Mouse (Mus musculus): ENCODE measurements around the gene Taar2. TPM values are rescaled to one million over a fixed set of nuclear protein-coding genes. Genes with fewer than 3 reads are reported as not detected.

Taar2 gene
- polyA plus RNA-seq (2014; fragmentation: Nextera tagmentation; extraction: Ambion mirVana) = 0.21 TPM in 1 of 2 replicates, not detected in the other

DNA sequence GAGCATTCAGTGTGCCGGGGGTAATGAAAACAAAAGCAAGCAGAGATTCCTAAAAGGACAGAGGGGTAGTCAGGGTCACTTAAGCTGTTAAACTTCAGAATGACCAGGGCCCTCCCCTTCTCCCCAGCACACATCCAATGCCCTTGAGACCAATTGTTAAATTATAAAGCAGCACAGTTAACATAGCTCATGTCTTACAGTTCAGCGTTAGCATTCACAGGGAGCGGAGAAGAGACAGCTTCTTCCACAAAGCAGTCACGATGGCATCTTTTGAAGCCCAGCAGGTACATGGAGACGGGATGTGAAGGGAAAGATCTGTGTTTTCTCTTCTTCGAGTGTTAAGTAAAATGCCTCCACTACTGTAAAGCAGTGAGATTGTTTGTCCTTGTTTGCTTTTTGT lies at the start of gene Taar2:
Gene Taar2, plus strand, starts transcription at position 261 of the 400 bp plus-strand sequence.
- Histone ChIP-seq H3K4me1 (ENCODE audit: control insufficient read depth, insufficient read depth, low read length) (no peaks in the 10 kb centered on the region), H3K4me2 (ENCODE audit: low read depth, low read length) (no peak within 1 kb of the TSS), H3K36me3 (ENCODE audit: control insufficient read depth, insufficient read depth, low read length) (no peaks in the 10 kb centered on the region), H3K4me3 (ENCODE audit: low read depth, low read length) (no peak within 1 kb of the TSS), H3K9ac (ENCODE audit: low read depth, low read length) (no peak within 1 kb of the TSS), H3K9me3 (ENCODE audit: control insufficient read depth, low read length) (no peaks in the 10 kb centered on the region), H3K27ac (replicated peaks; ENCODE audit: low read depth, low read length) (no peak within 1 kb of the TSS), H3K27me3 (replicated peaks; ENCODE audit: control insufficient read depth, insufficient read depth, low read length) (no peaks in the 10 kb centered on the region)
- ATAC-seq (ENCODE audit: low read depth) (no peak), DNase-seq (ENCODE audit: low spot score) (no peak)
- whole genome bisulfite sequencing = 54% methylated on average over 6 of the region's 6 CpGs

DNA sequence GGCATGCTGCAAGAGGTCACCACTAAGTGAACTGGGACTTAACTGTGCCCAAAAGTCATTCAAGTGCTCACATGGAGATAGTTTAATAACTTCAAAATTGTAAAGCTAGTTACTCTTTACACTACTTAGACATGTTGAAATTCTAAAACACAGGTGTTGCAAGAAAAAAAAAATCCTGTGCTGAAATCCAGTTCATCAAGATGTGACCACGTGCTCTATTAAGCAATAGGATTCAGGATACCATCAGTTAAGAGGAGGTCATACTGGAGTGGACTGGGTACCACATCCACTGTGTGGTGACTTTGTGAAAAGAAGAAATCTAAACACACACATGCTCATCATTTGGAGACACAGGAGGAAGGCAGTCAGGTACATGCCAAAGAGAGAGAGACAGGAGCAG lies 45.4 kb upstream of the Taar2 start:
- H3K9me3 ChIP-seq (ENCODE audit: control insufficient read depth, low read length) = no peaks in the 10 kb centered on the region
- no peak for ATAC-seq (ENCODE audit: low read depth)
- no peak for DNase-seq (ENCODE audit: low spot score)
- no peaks in the 10 kb centered on the region for H3K36me3 ChIP-seq (ENCODE audit: control insufficient read depth, insufficient read depth, low read length)
- H3K4me1 ChIP-seq (ENCODE audit: control insufficient read depth, insufficient read depth, low read length) = peaks cover 4% of the 10 kb centered on the region; the same call in 1 of the 2 replicates
- no peak overlapping the region for H3K27ac ChIP-seq (replicated peaks; ENCODE audit: low read depth, low read length)
- no peak overlapping the region for H3K4me3 ChIP-seq (ENCODE audit: low read depth, low read length)
- H3K4me2 ChIP-seq (ENCODE audit: low read depth, low read length) = no peak overlapping the region
- no peak overlapping the region for H3K9ac ChIP-seq (ENCODE audit: low read depth, low read length)
- WGBS = 82% methylated on average over 1 of the region's 1 CpGs
- H3K27me3 ChIP-seq (replicated peaks; ENCODE audit: control insufficient read depth, insufficient read depth, low read length) = no peaks in the 10 kb centered on the region

DNA sequence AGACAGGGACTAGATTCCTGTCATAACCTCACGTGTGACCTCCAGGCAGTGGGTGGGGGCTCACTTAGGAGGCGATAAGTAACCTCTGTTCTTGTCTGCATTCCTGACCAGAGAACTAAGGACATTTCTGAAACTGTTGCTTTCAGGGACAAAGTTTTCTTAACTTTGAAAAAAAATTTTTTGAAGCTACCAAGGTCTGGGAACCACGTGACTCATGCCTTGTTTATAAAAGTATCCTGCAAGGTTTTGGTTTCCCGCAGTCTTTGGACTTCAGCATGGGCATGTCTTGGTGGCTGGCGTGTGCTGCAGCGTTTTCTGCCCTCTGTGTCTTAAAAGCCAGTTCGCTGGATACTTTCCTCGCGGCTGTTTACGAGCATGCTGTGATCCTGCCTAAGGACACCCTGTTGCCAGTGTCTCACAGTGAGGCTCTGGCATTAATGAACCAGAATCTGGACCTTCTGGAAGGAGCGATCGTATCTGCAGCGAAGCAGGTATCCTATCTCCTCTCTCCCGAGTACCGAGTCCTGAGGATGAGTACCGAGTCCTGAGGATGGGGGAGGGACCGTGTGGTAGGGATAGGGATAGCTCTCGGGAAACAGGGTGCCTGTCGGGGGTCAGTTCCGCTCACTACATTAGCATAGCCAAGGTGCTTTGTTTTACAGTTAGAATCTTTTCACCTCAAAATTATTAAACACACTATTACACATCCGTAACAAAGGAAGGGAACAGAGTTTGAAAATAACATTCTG lies 43.6 kb upstream of the Taar2 start, which contains the start of gene Vnn1:
Gene Vnn1, plus strand, starts transcription at position 88 of the 749 bp plus-strand sequence.
- H3K27ac ChIP-seq (replicated peaks; ENCODE audit: low read depth, low read length) = no peak within 1 kb of the TSS
- DNase-seq (ENCODE audit: low spot score) (no peak), ATAC-seq (ENCODE audit: low read depth) (no peak)
- peaks cover 4% of the 10 kb centered on the region; the same call in 1 of the 2 replicates for H3K4me1 ChIP-seq (ENCODE audit: control insufficient read depth, insufficient read depth, low read length)
- WGBS = 30% methylated on average over 21 of the region's 21 CpGs
- no peak within 1 kb of the TSS for H3K9ac ChIP-seq (ENCODE audit: low read depth, low read length)
- H3K4me2 ChIP-seq (ENCODE audit: low read depth, low read length) = peak within 1 kb of the TSS; percentile 48
- H3K4me3 ChIP-seq (ENCODE audit: low read depth, low read length) = peak within 1 kb of the TSS; percentile 22
- H3K36me3 ChIP-seq (ENCODE audit: control insufficient read depth, insufficient read depth, low read length) = no peaks in the 10 kb centered on the region
- H3K27me3 ChIP-seq (replicated peaks; ENCODE audit: control insufficient read depth, insufficient read depth, low read length) = no peaks in the 10 kb centered on the region
- H3K9me3 ChIP-seq (ENCODE audit: control insufficient read depth, low read length) = no peaks in the 10 kb centered on the region

DNA sequence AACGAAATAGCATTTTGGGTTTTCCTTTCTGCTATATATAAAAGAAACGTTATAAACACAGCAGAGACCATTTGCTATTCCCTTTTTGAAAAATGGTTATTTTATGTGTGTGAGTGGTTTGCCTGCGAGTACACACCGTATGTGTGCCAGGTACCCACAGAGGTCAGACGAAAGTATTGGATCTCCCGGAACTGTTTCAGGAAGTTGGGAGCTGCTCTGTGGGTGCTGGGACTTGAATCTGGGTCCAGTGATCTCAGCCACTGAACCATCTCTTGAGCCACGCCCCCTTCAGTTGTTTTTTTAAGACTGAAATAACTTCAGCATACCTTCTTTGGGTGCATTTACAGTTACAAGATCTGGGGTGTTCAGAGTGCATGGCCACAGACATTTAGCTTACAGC lies 43.0 kb upstream of the Taar2 start:
- no peak overlapping the region; the same call in 1 of the 2 replicates for H3K4me2 ChIP-seq (ENCODE audit: low read depth, low read length)
- H3K36me3 ChIP-seq (ENCODE audit: control insufficient read depth, insufficient read depth, low read length) = no peaks in the 10 kb centered on the region
- H3K27ac ChIP-seq (replicated peaks; ENCODE audit: low read depth, low read length) = no peak overlapping the region
- WGBS = 74% methylated on average over 7 of the region's 7 CpGs
- H3K27me3 ChIP-seq (replicated peaks; ENCODE audit: control insufficient read depth, insufficient read depth, low read length) = no peaks in the 10 kb centered on the region
- peak overlapping the region; percentile 22; the same call in 1 of the 2 replicates for H3K4me3 ChIP-seq (ENCODE audit: low read depth, low read length)
- H3K4me1 ChIP-seq (ENCODE audit: control insufficient read depth, insufficient read depth, low read length) = peaks cover 4% of the 10 kb centered on the region; the same call in 1 of the 2 replicates
- no peak overlapping the region for H3K9ac ChIP-seq (ENCODE audit: low read depth, low read length)
- no peak for DNase-seq (ENCODE audit: low spot score)
- no peak for ATAC-seq (ENCODE audit: low read depth)
- no peaks in the 10 kb centered on the region for H3K9me3 ChIP-seq (ENCODE audit: control insufficient read depth, low read length)

DNA sequence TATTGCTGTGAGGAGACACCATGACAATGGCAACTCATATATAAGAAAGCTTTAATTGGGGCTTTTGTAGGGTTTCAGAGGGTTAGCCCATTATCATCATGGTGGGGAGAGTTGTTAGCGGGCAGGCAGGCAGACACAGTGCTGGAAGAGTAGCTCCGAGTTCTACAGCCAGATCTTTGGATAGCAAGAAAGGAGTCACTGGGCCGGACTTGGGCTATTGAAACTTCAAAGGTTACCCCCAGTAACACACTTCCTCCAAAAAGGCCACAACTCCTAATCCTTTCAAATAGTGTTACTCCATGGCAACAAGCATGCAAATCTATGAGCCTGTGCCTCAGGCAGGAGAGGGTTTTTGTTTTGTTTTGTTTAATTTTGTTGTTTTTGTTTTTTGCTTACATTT lies 37.3 kb upstream of the Taar2 start:
- Histone ChIP-seq H3K27ac (replicated peaks; ENCODE audit: low read depth, low read length) (no peak overlapping the region), H3K9ac (ENCODE audit: low read depth, low read length) (no peak overlapping the region), H3K9me3 (ENCODE audit: control insufficient read depth, low read length) (no peaks in the 10 kb centered on the region), H3K36me3 (ENCODE audit: control insufficient read depth, insufficient read depth, low read length) (no peaks in the 10 kb centered on the region), H3K4me2 (ENCODE audit: low read depth, low read length) (no peak overlapping the region), H3K4me3 (ENCODE audit: low read depth, low read length) (no peak overlapping the region), H3K4me1 (ENCODE audit: control insufficient read depth, insufficient read depth, low read length) (no peaks in the 10 kb centered on the region), H3K27me3 (replicated peaks; ENCODE audit: control insufficient read depth, insufficient read depth, low read length) (no peaks in the 10 kb centered on the region)
- no peak for ATAC-seq (ENCODE audit: low read depth)
- WGBS = 79% methylated on average over 3 of the region's 3 CpGs
- no peak for DNase-seq (ENCODE audit: low spot score)

DNA sequence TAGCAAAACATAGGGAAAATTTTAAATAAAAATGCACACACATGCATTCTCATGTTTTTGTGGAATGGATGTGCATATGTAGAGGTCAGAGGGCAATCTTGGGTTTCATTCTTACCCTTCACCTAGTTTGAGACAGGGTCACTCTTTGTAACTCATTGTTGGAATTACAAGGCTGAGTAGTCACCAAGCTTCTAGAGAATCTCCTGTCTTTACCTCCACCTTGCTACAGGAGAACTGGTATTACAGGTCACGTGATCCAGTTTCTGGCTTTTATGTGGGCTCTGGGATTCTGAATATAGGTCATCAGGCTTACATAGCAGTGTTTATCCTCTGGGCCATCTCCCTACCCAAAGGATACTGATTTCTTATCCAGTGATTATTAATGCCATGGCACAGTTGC lies 32.7 kb upstream of the Taar2 start:
- Histone ChIP-seq H3K4me1 (ENCODE audit: control insufficient read depth, insufficient read depth, low read length) (no peaks in the 10 kb centered on the region), H3K4me2 (ENCODE audit: low read depth, low read length) (no peak overlapping the region), H3K9me3 (ENCODE audit: control insufficient read depth, low read length) (no peaks in the 10 kb centered on the region), H3K27ac (replicated peaks; ENCODE audit: low read depth, low read length) (no peak overlapping the region), H3K9ac (ENCODE audit: low read depth, low read length) (no peak overlapping the region), H3K36me3 (ENCODE audit: control insufficient read depth, insufficient read depth, low read length) (no peaks in the 10 kb centered on the region), H3K4me3 (ENCODE audit: low read depth, low read length) (no peak overlapping the region), H3K27me3 (replicated peaks; ENCODE audit: control insufficient read depth, insufficient read depth, low read length) (no peaks in the 10 kb centered on the region)
- ATAC-seq (ENCODE audit: low read depth) (no peak), DNase-seq (ENCODE audit: low spot score) (no peak)
- WGBS = 95% methylated on average over 1 of the region's 1 CpGs

- no peak within 1 kb of the TSS for H3K4me3 ChIP-seq (ENCODE audit: low read depth, low read length)
- H3K27ac ChIP-seq (replicated peaks; ENCODE audit: low read depth, low read length) = no peak within 1 kb of the TSS
- no peaks in the 10 kb centered on the region for H3K36me3 ChIP-seq (ENCODE audit: control insufficient read depth, insufficient read depth, low read length)
- no peaks in the 10 kb centered on the region for H3K27me3 ChIP-seq (replicated peaks; ENCODE audit: control insufficient read depth, insufficient read depth, low read length)
- H3K4me1 ChIP-seq (ENCODE audit: control insufficient read depth, insufficient read depth, low read length) = no peaks in the 10 kb centered on the region
- no peak within 1 kb of the TSS for H3K9ac ChIP-seq (ENCODE audit: low read depth, low read length)
- 86% methylated on average over 4 of the region's 4 CpGs for whole genome bisulfite sequencing
- DNase-seq (ENCODE audit: low spot score) (no peak), ATAC-seq (ENCODE audit: low read depth) (no peak)
- no peak within 1 kb of the TSS for H3K4me2 ChIP-seq (ENCODE audit: low read depth, low read length)
- H3K9me3 ChIP-seq (ENCODE audit: control insufficient read depth, low read length) = no peaks in the 10 kb centered on the region
Observed at GRCm38 (mm10) chr10:23920056-23920455, 18.3 kb upstream of the Taar2 start, which contains the start of gene Taar1. Gene Taar1 (plus strand): TSS chr10:23920356.

DNA sequence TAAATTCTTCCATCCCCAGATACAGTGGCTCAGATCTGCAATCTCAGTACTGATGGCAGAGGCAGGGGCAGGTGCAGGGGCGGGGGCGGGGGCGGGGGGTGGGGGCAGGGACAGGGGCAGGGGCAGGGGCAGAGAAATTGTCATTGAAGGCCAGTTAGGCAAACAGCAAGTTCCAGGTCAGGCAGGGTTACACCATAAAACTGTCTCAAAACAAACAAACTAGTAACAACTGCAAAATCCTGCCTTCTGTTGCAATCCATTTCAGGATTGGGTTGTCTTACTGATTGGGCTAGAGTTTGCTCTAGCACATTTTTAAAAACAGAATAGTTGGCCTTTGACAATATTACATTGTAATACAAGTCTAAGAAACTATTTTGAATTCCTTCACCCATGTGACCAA lies 15.9 kb upstream of the Taar2 start:
- H3K27ac ChIP-seq (replicated peaks; ENCODE audit: low read depth, low read length) = no peak overlapping the region
- H3K9me3 ChIP-seq (ENCODE audit: control insufficient read depth, low read length) = no peaks in the 10 kb centered on the region
- no peak overlapping the region for H3K9ac ChIP-seq (ENCODE audit: low read depth, low read length)
- no peaks in the 10 kb centered on the region for H3K4me1 ChIP-seq (ENCODE audit: control insufficient read depth, insufficient read depth, low read length)
- no peak overlapping the region for H3K4me2 ChIP-seq (ENCODE audit: low read depth, low read length)
- no peak overlapping the region for H3K4me3 ChIP-seq (ENCODE audit: low read depth, low read length)
- DNase-seq (ENCODE audit: low spot score) (no peak), ATAC-seq (ENCODE audit: low read depth) (no peak)
- WGBS = 78% methylated on average over 3 of the region's 3 CpGs
- no peaks in the 10 kb centered on the region for H3K27me3 ChIP-seq (replicated peaks; ENCODE audit: control insufficient read depth, insufficient read depth, low read length)
- H3K36me3 ChIP-seq (ENCODE audit: control insufficient read depth, insufficient read depth, low read length) = no peaks in the 10 kb centered on the region

DNA sequence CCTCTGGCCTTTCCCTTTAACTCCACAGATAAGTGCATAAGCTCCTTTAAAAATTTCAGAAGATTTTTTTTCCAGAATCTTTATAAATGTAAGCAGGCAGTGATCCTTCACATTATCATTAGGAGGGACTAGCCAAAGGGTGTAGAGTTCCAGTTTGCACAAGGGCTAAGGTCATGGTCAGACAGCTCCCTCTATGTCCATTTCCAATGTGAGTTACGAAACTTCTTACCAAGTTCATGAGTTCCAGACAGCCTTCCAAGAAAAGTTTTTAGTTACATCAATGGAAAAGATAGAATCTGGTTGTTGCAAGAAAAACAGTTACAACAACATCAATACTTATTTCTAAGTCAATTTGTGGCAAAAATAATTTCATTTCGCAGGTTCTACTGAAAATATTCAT lies 14.4 kb upstream of the Taar2 start:
- Histone ChIP-seq H3K27ac (replicated peaks; ENCODE audit: low read depth, low read length) (no peak overlapping the region), H3K4me1 (ENCODE audit: control insufficient read depth, insufficient read depth, low read length) (no peaks in the 10 kb centered on the region), H3K9ac (ENCODE audit: low read depth, low read length) (no peak overlapping the region), H3K4me3 (ENCODE audit: low read depth, low read length) (no peak overlapping the region), H3K27me3 (replicated peaks; ENCODE audit: control insufficient read depth, insufficient read depth, low read length) (no peaks in the 10 kb centered on the region), H3K36me3 (ENCODE audit: control insufficient read depth, insufficient read depth, low read length) (no peaks in the 10 kb centered on the region), H3K4me2 (ENCODE audit: low read depth, low read length) (no peak overlapping the region), H3K9me3 (ENCODE audit: control insufficient read depth, low read length) (no peaks in the 10 kb centered on the region)
- ATAC-seq (ENCODE audit: low read depth) (no peak), DNase-seq (ENCODE audit: low spot score) (no peak)
- WGBS = 84% methylated on average over 2 of the region's 2 CpGs
